Mouse (Mus musculus) liver, adult (tissue): ENCODE measurements around the gene Emid1.
A peak's percentile ranks its signal among the peaks of the same experiment; 100 is the strongest.

Experiments
- GATA4 ChIP-seq: IDR thresholded peaks from 2 replicates; pipeline ENCODE4 v1.6.1; 2014; ENCODE audit warnings: mild to moderate bottlenecking, low read length; ENCODE audit not compliant: insufficient replicate concordance

Emid1 gene

DNA sequence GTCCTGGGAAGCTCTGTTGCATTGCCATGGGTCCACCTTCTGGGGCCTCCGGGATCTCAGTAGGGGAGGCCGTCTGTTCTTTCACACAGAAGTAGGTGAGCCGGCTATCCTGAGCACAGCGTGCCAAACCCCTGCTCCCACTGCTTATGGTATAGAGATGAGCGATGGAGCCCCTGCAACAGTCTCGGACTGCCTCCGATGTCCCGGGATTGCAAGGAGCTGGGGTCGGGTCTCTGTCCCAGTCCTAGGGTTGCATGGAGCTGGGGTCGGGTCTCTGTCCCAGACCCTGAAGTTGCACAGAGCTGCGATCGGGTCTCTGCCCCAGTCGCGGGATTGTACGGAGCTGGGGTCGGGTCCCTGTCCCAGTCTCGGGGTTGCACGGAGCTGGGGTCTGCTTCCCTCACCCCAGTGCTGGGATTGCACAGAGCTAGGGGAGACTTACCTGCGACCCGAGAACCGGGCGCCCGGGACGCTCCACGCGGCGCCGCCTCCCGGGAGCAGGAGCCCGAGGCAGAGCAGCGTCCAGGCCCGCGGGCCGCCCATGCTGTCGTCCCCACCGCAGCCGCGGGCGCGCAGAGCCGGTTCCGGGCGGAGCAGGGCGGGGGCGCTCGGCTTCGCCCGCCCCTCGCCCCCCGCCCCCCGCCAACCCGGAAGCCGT is at the start of gene Emid1:
Gene Emid1, minus strand, starts transcription at position 578 of the 658 bp plus-strand sequence.
- no peak for TF ChIP-seq GATA4

DNA sequence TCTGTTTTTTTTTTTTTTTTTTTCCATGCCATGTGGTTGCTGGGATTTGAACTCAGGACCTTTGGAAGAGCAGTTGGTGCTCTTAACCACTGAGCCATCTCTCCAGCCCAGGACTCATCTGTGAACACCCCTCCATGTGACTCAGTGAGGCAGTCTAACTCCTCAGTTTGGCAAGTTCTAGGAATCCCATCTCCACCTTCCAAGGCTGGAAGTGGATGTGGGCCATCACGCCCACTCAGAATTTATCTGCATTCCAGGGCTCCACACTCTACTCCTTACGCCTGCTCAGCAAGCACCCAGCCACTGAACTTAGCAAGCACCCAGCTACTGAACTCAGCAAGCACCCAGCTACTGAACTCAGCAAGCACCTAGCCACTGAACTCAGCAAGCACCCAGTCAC is 47.8 kb upstream of the Emid1 start:
- no peak for TF ChIP-seq GATA4

DNA sequence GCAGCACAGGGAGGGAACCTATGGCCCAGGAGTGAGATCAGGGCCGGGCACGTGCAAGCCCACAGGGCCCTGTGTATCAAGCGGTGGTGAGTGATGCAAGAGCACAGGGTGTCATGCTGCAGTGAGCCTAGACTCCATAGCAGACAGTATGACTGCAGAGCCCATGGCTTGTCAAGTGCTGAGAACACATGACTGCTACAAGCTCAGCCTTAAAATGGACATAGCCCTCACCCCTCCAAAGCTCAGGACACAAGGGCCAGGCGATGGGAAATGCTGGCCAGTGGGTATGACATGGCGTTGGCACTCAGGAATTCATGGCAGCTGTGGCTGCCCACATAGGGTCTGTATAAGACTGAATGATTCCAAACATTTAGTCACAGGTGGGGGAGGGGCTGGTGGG is 45.0 kb upstream of the Emid1 start:
- TF ChIP-seq GATA4 = no peak

DNA sequence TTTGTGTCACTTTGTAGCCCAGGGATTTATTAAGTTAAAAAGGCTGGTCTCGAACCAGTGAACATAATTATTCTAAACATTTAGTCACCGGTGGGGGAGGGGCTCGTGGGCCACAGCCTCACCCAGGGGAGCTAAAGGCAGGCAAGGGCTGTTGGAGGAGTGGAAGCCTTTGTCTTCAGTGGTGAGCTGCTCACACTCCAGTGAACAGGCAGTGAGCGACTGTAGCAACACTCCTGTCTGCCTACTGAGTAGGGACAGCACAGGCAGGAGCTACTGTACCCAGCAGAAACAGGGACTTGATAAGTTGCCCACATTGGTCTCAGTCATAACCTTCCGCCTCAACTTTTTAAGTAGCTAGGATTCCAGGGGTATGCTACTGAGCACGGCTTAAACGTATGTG is 44.5 kb upstream of the Emid1 start:
- TF ChIP-seq GATA4 = no peak

DNA sequence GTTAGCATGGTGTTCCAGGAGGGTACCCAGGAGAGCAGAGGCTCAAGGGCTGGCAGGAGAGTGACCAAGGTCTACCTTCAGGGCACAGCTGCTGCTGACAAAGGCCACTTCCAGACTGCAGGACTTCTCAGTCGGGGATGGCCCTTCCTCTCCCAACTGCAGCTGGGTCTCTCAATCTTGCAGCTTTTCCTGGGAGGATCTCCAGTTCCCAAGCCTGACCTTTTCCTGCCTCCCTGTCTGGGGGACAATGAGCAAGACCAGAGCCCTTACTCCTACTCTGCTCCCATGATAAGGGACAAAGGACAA is 41.5 kb upstream of the Emid1 start:
- TF ChIP-seq GATA4 = peak; percentile 17; the same call in 1 of the 2 replicates

DNA sequence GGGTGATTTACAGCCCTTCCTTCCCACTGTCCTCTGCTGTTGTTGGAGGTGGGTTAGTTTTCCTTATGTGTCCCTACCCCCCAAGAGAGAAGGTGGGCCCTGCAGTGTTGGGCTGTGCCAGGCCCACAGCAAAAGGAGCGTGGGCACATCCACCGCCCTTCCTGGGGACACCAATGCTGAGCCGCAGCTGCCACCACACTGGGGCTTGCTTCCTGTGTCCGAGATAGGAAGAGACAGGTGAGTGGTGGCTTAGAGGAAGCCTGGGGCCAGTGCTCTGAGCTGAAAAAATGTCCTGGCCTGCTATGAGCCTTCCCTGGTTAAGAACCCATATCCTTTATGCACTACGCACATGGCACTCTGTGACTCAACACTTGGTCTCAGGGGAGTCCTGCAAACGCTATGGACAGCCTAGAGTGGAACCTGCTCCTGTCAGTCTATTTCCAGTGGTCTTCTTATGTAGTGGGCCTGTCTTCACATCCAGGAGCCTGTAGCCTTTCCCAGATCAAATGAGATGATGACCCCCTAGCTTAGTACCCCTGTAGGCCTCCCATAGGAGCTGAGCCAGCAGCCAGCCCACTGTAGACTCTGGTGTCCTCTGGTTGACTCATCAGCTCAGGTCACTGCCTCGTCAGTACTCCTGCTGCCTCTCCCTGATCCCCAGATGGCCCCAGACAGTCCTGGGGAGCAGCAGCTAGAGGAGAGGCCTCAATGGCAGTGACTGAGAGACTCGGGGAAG is 41.0 kb upstream of the Emid1 start:
- no peak for TF ChIP-seq GATA4

DNA sequence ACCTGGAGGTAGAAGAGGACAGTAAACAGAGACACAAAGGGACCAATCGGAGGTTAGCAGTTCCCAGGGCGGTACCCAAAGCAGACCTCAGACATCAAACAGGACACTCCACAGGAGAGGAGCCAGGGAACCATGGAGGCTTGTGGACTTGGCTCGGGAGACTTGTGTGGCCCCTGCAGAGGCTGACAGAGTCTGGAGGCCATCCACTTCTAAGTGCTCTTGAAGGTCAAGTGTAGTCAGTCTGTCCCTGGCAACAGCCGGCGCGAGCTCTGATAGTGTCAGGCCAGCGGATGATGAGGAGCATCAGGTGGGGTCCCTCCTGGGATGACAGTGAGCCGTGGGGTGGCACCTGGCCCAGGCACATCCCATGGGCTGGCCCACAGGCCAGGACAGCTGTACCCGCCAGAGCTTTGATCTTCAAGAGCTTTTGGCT is 40.0 kb upstream of the Emid1 start:
- TF ChIP-seq GATA4 = no peak

DNA sequence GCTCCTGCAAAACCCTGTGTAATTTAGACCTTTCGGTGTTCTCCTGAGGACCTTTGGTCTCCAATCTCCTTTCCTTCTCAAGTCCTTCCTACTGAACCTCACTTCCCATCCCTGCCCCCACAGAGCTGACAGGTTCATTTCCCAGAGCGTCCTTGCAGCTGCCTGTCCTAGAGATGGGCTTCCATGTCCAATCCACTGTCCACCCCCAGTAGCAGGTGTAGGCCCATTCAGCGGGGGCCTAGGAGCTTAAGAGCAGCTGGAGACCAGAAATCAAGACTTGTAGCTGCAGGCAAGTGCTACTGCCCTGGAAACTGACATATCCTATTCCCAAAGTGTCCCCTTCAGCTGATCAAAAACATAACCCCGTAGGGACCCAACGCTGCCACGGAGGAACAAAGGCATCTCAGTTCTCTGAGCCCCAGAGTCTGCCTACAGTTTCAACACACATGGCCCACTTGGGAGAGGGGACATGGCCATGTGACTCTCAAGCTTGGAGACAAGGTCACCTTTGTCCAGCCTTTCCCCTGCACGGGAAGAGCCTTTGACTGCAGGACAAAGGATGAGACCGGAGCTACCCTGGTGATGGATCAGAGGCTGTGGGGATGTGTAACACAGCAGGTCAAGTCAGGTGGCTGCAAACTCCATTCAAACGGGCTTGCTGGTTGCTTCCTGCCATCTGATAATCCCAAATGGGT is 37.3 kb upstream of the Emid1 start:
- TF ChIP-seq GATA4 = no peak

DNA sequence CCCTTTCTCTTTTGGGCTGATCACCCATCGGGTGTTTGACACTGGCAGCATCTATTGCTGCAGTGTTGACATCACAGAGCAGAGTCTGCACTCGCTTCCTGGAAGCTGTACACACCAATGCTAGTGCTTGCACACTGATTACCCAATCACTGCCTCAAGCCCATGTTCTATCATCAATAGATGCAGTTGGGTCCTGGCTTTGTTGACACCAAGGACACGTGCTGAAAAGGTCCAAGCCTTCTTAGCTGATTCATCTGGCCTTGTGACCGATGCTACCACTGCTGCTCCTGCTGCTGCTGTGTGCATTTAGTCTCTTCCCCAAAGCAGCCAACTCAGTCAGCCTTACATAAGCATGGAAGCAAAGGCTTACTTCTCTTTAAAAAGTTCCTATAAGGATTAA is 36.1 kb upstream of the Emid1 start:
- no peak for TF ChIP-seq GATA4

DNA sequence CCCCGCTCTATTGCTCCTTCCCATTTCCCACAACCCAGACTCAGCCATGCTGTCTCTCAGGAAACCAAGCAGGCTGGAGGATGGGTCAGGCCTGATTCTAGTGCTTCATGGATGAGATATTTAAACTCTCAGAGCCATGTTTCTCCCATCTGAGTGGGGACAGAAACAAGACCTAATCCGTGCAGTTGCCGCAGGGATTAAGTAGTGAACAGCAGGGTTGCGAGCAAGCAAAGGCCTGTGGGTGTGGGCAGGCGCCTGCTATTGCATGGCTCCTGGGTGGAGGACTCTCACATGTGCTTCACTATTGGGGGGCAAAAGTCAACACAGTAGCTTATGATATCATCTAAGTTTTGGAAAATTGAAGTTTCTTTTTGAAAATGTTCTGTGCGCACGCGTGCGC is 32.8 kb upstream of the Emid1 start:
- no peak for TF ChIP-seq GATA4

DNA sequence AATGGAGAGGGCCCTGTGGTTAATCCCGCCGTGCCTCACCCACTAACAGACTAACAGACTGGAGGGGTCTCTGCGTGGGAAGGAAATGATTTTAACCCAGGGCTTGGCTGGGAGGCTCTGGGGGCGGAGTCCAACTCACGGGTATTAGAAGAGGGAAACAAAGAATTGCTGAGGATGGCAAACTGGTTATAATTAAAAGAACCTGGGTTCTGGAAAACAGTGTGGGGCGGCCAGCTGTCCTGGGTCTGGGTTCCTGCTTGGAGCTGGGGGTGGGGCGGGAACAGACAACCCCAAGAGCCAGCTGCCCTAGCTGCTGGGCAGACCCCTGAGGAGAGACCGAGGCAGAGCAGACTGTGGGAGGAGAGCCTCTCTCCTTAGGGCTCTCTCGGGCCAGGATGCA is 32.2 kb upstream of the Emid1 start:
- no peak for TF ChIP-seq GATA4

DNA sequence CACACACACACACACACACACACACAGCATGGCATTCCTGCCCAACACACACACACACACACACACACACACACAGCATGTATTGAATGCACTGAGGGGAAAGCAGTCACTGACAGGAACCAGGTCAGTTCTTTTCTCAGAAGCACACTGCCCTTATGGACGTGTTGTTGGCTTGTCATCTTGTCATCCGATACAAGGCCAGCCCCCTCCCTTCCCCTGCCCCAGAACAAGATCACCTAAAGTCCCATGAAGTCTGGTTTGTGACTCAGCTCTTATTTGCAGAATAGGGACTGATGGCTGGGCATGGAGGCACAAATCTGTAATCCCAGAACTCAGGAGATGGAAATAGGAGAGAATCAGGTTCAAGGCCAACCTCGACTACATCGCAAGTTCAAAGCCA is 30.8 kb upstream of the Emid1 start:
- TF ChIP-seq GATA4 = no peak

DNA sequence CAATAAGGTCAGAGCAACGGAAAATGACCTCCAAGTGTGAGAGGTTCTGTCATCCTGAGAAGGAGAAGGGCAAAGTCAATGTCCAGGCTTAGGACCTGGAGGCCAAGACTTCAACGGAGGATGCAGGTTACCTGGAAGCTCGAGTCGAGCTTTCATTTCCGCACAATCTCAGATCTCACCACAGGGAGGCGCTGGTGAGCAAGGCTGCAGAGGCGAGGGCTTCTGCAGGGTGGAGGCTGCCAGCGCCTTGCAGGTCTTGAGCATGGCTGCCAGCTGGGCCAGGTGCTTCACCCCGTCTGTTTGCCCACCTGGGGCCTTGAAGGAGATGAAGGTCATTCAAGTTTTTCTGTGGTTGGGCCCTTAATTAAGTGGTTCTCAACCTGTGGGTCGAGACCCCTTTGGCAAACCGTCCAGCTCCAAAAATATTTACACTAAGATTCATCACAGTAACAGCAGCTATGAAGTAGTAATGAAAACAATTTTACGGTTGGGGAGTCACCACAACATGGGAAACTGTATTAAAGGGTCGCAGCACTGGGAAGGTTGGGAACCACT is 29.9 kb upstream of the Emid1 start:
- TF ChIP-seq GATA4 = no peak

DNA sequence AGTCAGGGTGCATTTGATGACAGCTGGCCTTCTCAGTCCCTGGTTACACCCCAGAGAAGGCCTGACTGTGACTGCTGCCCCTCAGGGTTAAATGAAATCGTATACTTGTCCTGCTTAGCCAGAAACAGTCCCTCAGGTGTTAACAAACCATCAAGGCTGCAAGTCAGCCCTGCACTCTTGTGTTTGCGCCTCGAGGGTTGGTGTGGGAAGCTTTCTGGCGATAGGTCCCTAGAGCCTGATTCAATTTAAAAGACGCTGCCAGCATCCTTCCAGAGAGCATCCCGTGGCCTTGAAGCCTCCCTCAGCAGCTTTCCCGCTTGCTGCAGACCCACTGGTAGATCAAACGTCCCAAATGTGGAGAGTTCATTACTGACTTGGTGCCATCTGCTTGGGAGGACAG is 27.3 kb upstream of the Emid1 start:
- no peak for TF ChIP-seq GATA4

DNA sequence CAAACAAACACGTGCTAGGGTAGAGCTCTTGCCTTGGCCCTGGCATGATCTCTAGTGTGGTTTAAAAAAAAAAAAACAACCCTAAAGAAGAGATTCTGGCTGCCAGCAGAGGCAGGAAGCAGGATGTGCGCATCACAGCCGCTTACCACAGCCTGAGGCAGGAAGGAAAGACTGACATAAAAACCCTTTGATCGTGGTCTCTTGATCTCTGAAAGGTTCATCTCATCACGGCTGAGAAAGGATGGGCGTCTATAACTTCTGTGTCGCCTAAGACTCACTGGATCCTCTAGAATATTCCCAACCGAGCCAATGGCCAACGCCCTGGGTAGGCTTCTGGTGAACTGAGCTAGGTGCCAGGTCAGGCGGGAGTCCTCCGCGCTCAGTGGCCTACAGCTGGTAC is 25.1 kb upstream of the Emid1 start:
- TF ChIP-seq GATA4 = no peak

DNA sequence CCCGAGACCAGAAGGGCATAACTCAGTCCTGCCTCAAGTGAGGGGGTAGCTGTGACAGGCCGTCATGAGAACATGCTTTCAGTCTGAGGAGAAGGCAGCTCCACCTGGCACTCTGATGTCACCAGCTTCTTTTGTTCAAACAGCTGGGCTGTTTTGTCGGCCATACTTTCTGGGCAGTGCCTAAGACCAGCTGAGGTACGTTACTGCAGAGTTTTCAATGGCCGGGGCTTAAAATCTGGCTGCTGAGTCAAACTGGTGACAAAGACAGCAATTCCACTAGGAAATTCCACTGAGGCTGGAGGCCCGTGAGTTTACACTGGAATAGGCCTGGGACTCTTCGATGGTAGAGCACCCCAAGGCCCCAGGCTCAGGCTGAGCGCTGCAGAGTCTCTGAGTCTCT is 24.6 kb upstream of the Emid1 start:
- TF ChIP-seq GATA4 = no peak
